Comparison of ENCODE assay signal across 1 mouse cellular context in genomic region chr4:155666903-155667302, GRCm38 (mm10).
TF ChIP-seq lines count a peak whose summit lies in the region.

No protein-coding gene starts in this region.

TF ChIP-seq in CH12.LX, 34 proteins besides CTCF, POLR2A, EP300 and RAD21:
- TF ChIP-seq ELF1 (IDR thresholded peaks at IDR 0.05; ENCODE audit: low read depth, low read length) (peak; percentile 50; the same call in 1 of the 2 replicates), TBP (conservative IDR thresholded peaks at IDR 0.05; ENCODE audit: low read depth, low read length) (no peak)
